Mouse (Mus musculus) stomach, embryonic 15.5 days (tissue): Measurements from ENCODE around the gene 2810408A11Rik. TPM values are rescaled to one million over a fixed set of nuclear protein-coding genes. Genes with fewer than 3 reads are reported as not detected.

Experiments used
- ATAC-seq: fragments of 200-750 bp; cut with Nextera tagmentation; 2 replicates; pipeline ENCODE4 v1.8.0; 2017; ENCODE audit warnings: low read depth, moderate number of reproducible peaks, moderate TSS enrichment; ENCODE audit not compliant: insufficient read depth, low FRiP score
- H3K27ac ChIP-seq: fragments of 300-500 bp; sonication (generic); 2 replicates; pipeline ENCODE4 v1.5.1; 2015; ENCODE audit warnings: mild to moderate bottlenecking, inconsistent platforms
- H3K27me3 ChIP-seq: fragments of 300-500 bp; sonication (generic); replicated peaks from 2 replicates; pipeline ENCODE4 v1.6.1; 2015; ENCODE audit warnings: inconsistent platforms
- H3K36me3 ChIP-seq: fragments of 300-500 bp; sonication (generic); 2 replicates; pipeline ENCODE4 v1.6.1; 2015; ENCODE audit warnings: inconsistent platforms
- H3K4me1 ChIP-seq: fragments of 300-500 bp; sonication (generic); 2 replicates; pipeline ENCODE4 v1.6.1; 2015; ENCODE audit warnings: inconsistent platforms
- H3K4me2 ChIP-seq: fragments of 300-500 bp; sonication (generic); 2 replicates; pipeline ENCODE4 v1.6.1; 2015; ENCODE audit warnings: mild to moderate bottlenecking, inconsistent platforms
- H3K4me3 ChIP-seq: fragments of 300-500 bp; sonication (generic); replicated peaks from 2 replicates; pipeline ENCODE4 v1.5.1; 2015; ENCODE audit warnings: inconsistent platforms
- H3K9ac ChIP-seq: fragments of 300-500 bp; sonication (generic); 2 replicates; pipeline ENCODE4 v1.6.1; 2015; ENCODE audit warnings: inconsistent platforms
- H3K9me3 ChIP-seq: fragments of 300-500 bp; sonication (generic); 2 replicates; pipeline ENCODE4 v1.6.1; 2016; ENCODE audit warnings: inconsistent platforms
- WGBS: fragments of 180-500 bp; shearing (Covaris S2); methylation state at CpG from one replicate; pipeline ENCODE4 v1.1.7; 2015; 5-methylcytosine and 5-hydroxymethylcytosine counted together
- polyA plus RNA-seq: library from polyadenylated mRNA; unstranded; fragments of >200 nt; fragmentation: Nextera tagmentation; extraction: Ambion mirVana; gene quantifications from 2 replicates; pipeline ENCODE4 v1.2.1, GENCODE M21; 2015

Gene 2810408A11Rik
- 7.5 and 10.4 TPM in 2 replicates for polyA plus RNA-seq

GRCm38 (mm10) chr11:69900471-69901405, at the start of gene 2810408A11Rik, which contains the start of gene Neurl4:
Gene 2810408A11Rik (minus strand): TSS chr11:69900987.
Gene Neurl4 (plus strand): TSS chr11:69901072.
- peak within 1 kb of the TSS; percentile 84 for H3K4me3 ChIP-seq
- peaks cover 25% of the 10 kb centered on the region for H3K4me1 ChIP-seq
- H3K27me3 ChIP-seq = no peaks in the 10 kb centered on the region
- no peaks in the 10 kb centered on the region for H3K9me3 ChIP-seq
- ATAC-seq = peak; percentile 93
- H3K9ac ChIP-seq = peak within 1 kb of the TSS; percentile 83
- peak within 1 kb of the TSS; percentile 97 for H3K27ac ChIP-seq
- WGBS = 1% methylated on average over 37 of the region's 38 CpGs
- peaks cover 16% of the 10 kb centered on the region for H3K36me3 ChIP-seq
- peak within 1 kb of the TSS; percentile 95 for H3K4me2 ChIP-seq

DNA sequence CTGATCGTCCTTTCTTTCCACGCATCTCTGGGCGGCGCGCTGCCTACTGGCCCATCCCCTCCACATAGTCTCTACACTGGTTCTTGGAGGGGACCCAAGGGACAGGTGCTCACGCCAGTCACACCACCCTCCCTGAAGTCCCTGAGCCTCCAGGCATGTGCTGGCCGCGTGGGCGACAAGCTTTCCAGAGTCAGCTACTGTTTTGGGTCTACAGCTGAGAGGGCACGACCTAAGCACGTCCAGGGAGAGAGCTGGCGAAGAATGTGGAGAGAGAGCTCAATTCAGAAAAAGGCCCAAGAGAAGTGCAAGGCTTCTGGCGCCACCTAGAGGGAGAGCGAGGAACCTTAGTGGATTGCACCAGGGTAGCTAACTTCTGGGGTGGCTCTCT, 48.0 kb upstream of the 2810408A11Rik start:
- 0% methylated on average over 14 of the region's 14 CpGs for WGBS
- H3K27ac ChIP-seq = peak overlapping the region; percentile 77
- peak overlapping the region; percentile 58 for H3K4me3 ChIP-seq
- peak; percentile 19; the same call in 1 of the 2 replicates for ATAC-seq
- H3K9me3 ChIP-seq = no peaks in the 10 kb centered on the region
- H3K36me3 ChIP-seq = peaks cover 4% of the 10 kb centered on the region; the same call in 1 of the 2 replicates
- no peaks in the 10 kb centered on the region for H3K27me3 ChIP-seq
- 0 out of 2 replicates have a peak overlapping the region, but pooled peaks have one; percentile 22 for H3K9ac ChIP-seq
- H3K4me1 ChIP-seq = peaks cover 28% of the 10 kb centered on the region
- peak overlapping the region; percentile 85 for H3K4me2 ChIP-seq

DNA sequence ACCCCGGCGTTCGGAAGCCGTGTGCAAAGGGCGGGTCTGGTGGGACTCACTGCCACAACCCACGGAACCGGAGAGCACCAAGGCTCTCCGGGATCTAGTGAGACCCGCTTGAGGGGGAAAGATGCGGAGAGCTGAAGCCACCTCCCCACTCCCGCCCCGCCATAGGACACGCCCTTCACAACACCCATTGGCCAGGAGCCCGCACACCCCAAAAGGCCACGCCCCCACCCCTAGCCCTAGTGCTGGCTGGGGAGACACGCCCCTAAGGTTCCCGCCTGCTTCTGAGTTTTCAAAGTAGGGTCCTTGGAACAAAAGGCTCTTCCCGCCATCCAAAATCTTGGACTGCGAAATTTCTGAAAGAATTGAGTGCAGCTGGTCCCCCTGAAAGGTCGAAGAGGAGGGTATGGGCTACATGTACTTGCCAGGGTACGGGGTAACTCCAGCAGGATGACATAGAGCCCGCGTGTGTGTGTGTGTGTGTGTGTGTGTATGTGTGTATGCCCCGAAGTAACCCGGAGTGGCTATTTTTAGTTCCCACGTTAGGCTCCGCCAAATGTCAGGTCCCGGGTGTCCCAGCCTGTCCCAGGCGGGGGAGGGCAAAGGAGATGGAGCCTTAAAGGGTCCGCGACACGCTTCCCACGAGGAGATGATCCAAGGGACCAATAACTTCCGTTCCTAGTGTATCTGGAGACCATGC, 47.4 kb upstream of the 2810408A11Rik start, which contains the start of gene Slc2a4:
Gene Slc2a4 (minus strand): TSS at position 123 of the 697 bp plus-strand sequence.
- under 1% methylated on average over 34 of the region's 34 CpGs for WGBS
- no peaks in the 10 kb centered on the region for H3K27me3 ChIP-seq
- ATAC-seq = peak; percentile 91

GRCm38 (mm10) chr11:69947337-69948065, 46.7 kb upstream of the 2810408A11Rik start:
- no peaks in the 10 kb centered on the region for H3K27me3 ChIP-seq
- peak; percentile 19; the same call in 1 of the 2 replicates for ATAC-seq
- peak overlapping the region; percentile 85 for H3K4me2 ChIP-seq
- peak overlapping the region; percentile 58 for H3K4me3 ChIP-seq
- peaks cover 28% of the 10 kb centered on the region for H3K4me1 ChIP-seq
- 5% methylated on average over 29 of the region's 29 CpGs for WGBS
- peaks cover 4% of the 10 kb centered on the region; the same call in 1 of the 2 replicates for H3K36me3 ChIP-seq
- H3K9me3 ChIP-seq = no peaks in the 10 kb centered on the region
- H3K27ac ChIP-seq = peak overlapping the region; percentile 90
- peak overlapping the region; percentile 37 for H3K9ac ChIP-seq

More for the DNA sequence above, 47.4 kb upstream of the 2810408A11Rik start, which contains the start of gene Slc2a4:
- Histone ChIP-seq H3K9me3 (no peaks in the 10 kb centered on the region), H3K4me1 (peaks cover 28% of the 10 kb centered on the region), H3K36me3 (peaks cover 4% of the 10 kb centered on the region; the same call in 1 of the 2 replicates), H3K4me2 (peak within 1 kb of the TSS; percentile 85), H3K4me3 (peak within 1 kb of the TSS; percentile 58), H3K27ac (peak within 1 kb of the TSS; percentile 90), H3K9ac (peak within 1 kb of the TSS; percentile 37)

- 84% methylated on average over 18 of the region's 18 CpGs for WGBS
- H3K9me3 ChIP-seq = no peaks in the 10 kb centered on the region
- H3K4me2 ChIP-seq = peak overlapping the region; percentile 85
- H3K27me3 ChIP-seq = no peaks in the 10 kb centered on the region
- H3K4me1 ChIP-seq = peaks cover 28% of the 10 kb centered on the region
- peak overlapping the region; percentile 90 for H3K27ac ChIP-seq
- peak; percentile 36; the same call in 1 of the 2 replicates for ATAC-seq
- peaks cover 4% of the 10 kb centered on the region; the same call in 1 of the 2 replicates for H3K36me3 ChIP-seq
- no peak overlapping the region for H3K9ac ChIP-seq
- H3K4me3 ChIP-seq = peak overlapping the region; percentile 58
Measured at GRCm38 (mm10) chr11:69945997-69946891, 45.5 kb upstream of the 2810408A11Rik start.

DNA sequence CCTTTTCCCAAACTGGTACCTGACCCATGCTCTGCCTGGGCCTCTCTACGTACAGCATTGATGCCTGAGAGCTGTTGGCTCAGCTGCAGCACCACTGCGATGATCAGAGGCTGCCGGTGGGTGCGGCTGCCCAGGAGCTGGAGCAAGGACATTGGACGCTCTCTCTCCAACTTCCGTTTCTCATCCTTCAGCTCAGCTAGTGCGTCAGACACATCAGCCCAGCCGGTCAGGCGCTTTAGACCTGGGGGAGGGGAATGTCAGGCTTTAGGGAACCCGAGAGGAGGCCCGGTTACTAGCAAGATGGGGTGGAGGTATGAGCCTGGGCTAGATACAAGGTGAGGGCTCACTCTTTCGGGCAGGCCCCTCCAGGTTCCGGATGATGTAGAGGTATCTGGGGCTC, 44.4 kb upstream of the 2810408A11Rik start:
- Histone ChIP-seq H3K27ac (no peak overlapping the region), H3K4me2 (0 out of 2 replicates have a peak overlapping the region, but pooled peaks have one; percentile 8)

DNA sequence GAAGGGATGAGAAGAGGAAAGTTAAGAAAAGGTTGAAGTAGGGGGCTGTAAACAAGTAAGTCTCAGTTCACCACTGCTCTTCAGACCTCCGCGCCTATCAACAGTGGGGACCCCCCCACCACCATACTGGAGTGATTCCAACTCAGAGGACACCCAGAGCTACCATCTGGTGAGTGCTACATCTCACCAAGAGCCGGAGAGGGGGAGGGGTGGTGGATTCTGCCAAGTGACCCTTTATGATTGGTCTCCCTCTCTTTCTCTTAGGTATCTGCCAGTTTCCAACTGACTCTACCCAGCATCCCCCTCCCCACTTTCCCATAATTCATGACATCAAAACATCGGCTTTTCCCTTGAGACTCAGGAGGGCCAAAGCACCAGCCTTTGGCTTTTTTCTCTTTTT, 40.2 kb upstream of the 2810408A11Rik start:
- no peak for ATAC-seq
- Histone ChIP-seq H3K4me1 (peaks cover 27% of the 10 kb centered on the region), H3K4me3 (no peak overlapping the region), H3K27me3 (peaks cover 6% of the 10 kb centered on the region; the same call in 1 of the 2 replicates), H3K9ac (no peak overlapping the region), H3K36me3 (peaks cover 4% of the 10 kb centered on the region; the same call in 1 of the 2 replicates), H3K27ac (no peak overlapping the region), H3K9me3 (no peaks in the 10 kb centered on the region), H3K4me2 (no peak overlapping the region)
- 80% methylated on average over 4 of the region's 4 CpGs for WGBS

More for the DNA sequence above, 44.4 kb upstream of the 2810408A11Rik start:
- WGBS = 66% methylated on average over 13 of the region's 13 CpGs
- H3K4me3 ChIP-seq = no peak overlapping the region
- H3K27me3 ChIP-seq = no peaks in the 10 kb centered on the region
- peaks cover 28% of the 10 kb centered on the region for H3K4me1 ChIP-seq
- H3K9me3 ChIP-seq = no peaks in the 10 kb centered on the region
- no peak for ATAC-seq
- peaks cover 4% of the 10 kb centered on the region; the same call in 1 of the 2 replicates for H3K36me3 ChIP-seq
- H3K9ac ChIP-seq = no peak overlapping the region

GRCm38 (mm10) chr11:69939731-69940130, 38.9 kb upstream of the 2810408A11Rik start:
- H3K27me3 ChIP-seq = peaks cover 9% of the 10 kb centered on the region; the same call in 1 of the 2 replicates
- H3K4me3 ChIP-seq = no peak overlapping the region
- ATAC-seq = no peak
- H3K9ac ChIP-seq = no peak overlapping the region
- H3K9me3 ChIP-seq = no peaks in the 10 kb centered on the region
- H3K36me3 ChIP-seq = no peaks in the 10 kb centered on the region
- no peak overlapping the region for H3K27ac ChIP-seq
- H3K4me1 ChIP-seq = peaks cover 31% of the 10 kb centered on the region
- WGBS = 93% methylated on average over 17 of the region's 17 CpGs
- no peak overlapping the region for H3K4me2 ChIP-seq

- Histone ChIP-seq H3K27ac (no peak overlapping the region), H3K4me1 (peaks cover 36% of the 10 kb centered on the region), H3K4me2 (no peak overlapping the region), H3K4me3 (no peak overlapping the region), H3K27me3 (peaks cover 9% of the 10 kb centered on the region; the same call in 1 of the 2 replicates), H3K9me3 (no peaks in the 10 kb centered on the region), H3K9ac (no peak overlapping the region), H3K36me3 (no peaks in the 10 kb centered on the region)
- no peak for ATAC-seq
- WGBS = 66% methylated on average over 5 of the region's 5 CpGs
Measured at GRCm38 (mm10) chr11:69939181-69939580, 38.4 kb upstream of the 2810408A11Rik start.

DNA sequence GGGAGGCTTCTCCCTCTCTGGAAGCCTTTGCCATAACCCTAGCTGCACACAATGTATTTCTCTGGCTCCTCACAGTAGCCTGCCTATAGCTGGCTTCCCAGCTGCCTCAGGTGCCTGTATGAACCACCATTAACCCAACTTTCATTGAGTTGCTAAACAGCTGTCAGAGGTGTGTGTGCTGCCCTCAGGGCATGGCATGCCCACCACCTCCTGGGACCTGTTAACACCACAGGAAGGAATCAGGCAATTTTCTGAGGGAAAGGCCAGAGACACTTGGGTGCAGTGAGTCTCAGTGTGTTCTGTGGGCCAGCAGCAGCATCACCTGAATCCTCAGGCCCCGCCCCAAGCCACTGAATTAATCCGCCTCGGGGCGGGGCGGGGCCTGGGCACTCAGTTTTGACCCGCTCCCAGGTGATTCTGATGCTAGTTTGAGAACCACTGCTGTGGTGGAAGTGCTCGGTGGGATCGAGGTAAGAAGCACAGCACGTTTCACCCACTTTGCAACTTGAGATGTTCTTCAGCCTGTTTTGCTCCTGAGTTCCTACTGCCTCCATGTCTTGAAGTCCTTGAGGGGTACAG, 37.7 kb upstream of the 2810408A11Rik start:
- Histone ChIP-seq H3K36me3 (no peaks in the 10 kb centered on the region), H3K4me3 (no peak overlapping the region), H3K4me2 (no peak overlapping the region), H3K9me3 (no peaks in the 10 kb centered on the region), H3K4me1 (peaks cover 39% of the 10 kb centered on the region), H3K27ac (no peak overlapping the region), H3K9ac (no peak overlapping the region), H3K27me3 (peaks cover 9% of the 10 kb centered on the region; the same call in 1 of the 2 replicates)
- WGBS = 29% methylated on average over 9 of the region's 9 CpGs
- no peak for ATAC-seq
